Mouse (Mus musculus) CD4-positive helper T cell, adult 2 months (primary cell): ENCODE data around the gene Numbl.
A peak's percentile ranks its signal among the peaks of the same experiment; 100 is the strongest.

Source experiments
- DNase-seq: peaks from one replicate; pipeline ENCODE4 v3.0.0-alpha.2; 2012; ENCODE audit warnings: low read depth, missing footprints, low spot score

The Numbl gene

DNA sequence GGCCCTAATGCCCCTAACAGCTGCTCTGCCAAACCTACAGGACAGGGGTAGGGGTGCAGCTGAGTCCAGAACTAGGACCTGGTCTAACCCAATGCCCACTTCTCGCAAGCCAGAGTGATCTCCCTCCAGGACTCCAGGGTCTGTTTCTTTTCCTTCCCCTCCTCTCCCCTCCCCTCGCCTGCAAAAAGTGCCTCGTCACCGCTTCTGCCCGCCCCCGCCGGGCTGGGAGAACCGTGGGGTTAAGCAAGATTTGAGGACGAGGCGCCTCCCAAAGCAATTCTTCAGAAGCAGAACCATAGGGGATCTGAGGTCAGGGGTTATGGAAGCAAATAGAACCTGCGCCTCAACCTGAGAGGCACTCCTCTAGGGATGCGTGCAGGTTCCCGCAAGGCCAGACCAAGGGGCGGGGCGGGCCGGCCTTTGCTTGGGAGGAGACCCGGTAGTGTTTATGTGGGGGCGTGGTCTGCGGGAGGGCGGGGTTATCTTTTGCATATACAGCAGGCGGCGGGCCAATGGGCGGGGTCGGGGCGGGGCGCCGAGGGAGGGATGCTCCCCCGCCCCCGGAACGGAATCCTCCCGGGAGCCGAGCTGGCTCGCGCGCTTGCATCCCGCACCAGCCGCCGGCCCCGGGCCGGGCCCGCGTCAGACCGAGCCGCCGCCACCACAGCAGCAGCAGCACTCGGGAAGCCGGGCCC is at the start of gene Numbl:
TSS of gene Numbl (plus strand) at position 229 of the 695 bp plus-strand sequence.
- DNase-seq: peak; percentile 95

DNA sequence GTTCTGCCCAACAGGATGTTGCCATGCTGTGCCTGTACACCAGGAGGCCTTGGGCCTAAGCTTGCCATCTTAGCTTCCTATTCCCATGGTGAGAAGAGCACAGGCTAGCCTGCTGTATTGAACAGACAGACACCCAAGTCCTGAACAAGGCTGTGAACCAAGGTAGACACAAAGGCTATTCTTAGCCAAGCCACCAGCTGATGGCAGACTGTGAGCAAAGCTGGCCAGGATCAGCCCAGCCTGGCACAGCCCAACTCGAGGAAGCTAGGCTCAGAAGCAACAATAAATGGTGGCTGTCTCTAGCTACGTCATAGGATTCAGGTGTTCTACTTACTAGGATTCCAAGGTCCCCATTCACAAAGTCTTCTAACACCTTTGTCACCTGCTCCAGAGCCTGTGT is 45.6 kb upstream of the Numbl start:
- no peak for DNase-seq

DNA sequence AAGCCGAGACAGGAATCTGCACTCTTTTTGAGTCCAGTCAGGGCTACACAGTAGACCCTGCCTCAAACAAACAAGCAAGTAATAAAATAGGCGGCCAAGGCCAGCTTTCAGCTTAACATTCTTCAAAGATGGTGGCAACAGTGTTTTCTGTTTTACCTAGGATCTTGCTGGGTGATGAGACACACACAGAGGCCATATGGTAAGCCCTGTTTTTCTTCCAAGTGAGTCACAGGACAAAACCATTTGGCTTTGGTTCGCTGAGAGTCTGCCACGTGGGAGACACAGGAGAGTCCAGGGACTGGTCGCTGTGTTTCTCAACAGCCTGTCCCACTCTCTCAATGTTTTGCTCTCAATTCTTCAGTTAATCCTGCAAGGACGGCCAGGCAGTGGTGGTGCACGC is 39.6 kb upstream of the Numbl start:
- no peak for DNase-seq

DNA sequence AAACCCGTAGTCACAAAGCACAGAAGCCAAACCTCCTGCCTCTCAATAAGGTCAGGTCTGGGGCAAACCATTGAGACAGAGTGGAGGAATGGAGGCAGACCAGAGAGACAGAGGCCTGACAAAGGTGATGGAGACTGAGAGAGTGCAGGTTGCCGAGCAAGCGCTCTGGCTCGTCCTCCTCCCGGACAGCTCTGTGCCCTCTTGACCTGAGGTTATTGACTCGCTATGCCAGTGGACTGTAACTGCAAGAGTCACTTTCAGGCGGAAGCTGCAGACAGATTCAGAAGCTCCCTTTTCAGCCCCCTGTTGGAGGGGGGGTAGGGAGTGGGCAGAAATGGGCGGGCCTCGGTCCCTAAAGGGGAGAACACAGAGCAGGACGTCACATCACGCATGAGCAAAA is 38.3 kb upstream of the Numbl start:
- no peak for DNase-seq

DNA sequence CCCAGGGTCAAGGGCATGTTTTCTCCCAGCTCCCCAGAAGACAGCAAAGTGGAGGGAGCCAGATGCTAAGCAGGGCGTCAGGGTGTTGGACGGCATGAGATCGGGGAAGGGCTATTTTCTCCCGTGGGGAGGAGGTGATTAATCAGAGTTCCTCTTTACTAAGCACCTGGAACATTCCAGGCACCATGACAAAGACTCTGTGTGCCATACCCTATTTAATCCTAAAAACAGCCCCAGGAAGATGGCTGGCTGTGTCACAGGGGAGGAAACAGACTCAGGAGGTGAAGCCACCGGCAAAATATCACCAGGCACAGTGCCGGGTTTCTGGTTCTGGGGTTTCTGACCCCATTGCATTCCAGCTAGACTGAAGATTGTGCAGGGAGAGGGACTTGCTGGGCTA is 36.3 kb upstream of the Numbl start:
- no peak for DNase-seq

DNA sequence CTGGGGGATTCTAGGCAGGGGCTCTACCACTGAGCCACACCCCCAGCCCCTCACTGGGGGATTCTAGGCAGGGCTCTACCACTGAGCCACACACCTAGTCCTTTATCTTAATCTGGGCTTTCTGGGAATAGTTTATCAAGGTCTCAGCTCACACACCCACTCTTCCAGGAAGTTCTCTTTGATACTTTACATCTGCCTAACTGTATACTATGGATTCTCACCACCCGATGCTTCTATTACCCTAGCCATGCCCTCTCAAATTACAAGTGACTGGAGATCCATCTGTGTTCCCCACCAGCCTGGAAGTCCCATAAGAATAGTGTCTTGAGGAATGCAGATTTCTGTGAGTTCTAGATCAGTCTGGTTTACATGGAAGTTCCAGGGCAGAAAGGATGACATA is 35.7 kb upstream of the Numbl start:
- no peak for DNase-seq

DNA sequence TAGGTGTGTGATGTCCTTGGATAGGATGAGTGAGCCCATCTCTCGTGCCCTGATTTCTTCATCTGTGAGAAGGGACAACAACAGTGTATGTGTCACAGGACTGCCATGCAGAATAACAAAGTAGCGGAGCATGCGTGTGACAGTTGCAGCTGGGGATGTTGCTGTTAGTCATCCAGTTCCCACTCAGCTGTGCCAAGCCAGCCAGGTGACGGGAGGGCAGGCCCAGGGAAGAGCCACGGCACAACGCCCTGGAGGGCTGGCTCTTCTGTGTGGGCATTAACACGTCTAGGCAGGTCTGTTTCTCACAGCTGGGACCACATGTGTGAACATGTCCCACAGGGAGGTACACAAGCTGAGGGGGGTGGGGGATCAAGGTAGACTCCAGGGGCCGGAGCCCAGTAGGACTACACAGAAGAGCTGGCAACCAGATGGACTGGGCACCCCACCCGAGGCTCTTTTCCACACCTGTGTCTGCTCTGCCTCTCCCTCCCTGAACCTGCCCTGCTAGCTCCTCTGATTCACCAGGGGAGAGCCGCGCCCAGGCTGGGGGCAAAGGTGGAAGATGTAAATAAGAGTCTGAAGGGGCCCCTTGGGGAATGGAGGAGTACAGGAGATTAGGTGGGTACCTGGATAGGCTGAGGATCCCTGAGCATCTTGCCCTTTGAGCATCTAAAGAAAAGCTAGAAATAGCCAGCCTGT is 33.2 kb upstream of the Numbl start:
- DNase-seq: no peak

DNA sequence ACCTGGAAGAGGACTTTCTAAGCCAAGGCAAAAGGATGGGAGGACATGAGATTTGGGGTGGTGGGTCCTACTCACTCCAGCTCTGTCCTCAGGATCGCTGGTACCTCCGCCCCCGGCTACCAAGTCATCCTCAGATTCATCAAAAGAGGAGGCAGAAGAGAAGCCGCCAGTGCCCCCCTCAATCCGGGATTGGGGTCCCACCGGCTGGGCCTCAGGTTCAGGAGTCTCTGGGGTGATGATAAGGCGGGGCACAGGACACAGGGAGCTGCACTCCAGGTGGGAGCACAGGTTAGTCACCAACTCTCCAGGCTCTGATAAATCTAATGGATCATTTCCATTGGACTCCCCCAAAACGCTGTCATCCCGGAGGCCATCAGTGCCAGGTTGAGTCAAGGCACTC is 31.0 kb upstream of the Numbl start:
- no peak for DNase-seq

DNA sequence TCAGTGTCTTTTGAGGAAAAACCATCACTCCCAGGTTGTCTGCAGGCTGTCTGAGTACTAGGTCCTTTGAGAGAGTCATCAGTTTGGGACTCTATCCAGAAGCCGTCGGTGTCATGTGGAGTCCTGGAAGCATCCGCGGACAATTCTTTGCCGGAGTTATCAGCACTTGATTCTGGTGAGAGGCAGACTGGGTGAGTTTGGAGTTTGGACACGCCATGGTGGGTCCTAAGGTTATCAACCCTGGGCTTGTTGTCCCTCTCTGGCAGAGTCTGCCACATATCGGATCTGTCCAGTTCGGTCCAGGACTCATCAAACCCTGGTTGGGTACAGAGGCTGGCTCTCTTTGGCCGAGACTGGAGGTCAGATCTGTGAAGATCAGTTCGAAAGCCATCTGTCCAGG is 30.6 kb upstream of the Numbl start:
- DNase-seq: no peak

DNA sequence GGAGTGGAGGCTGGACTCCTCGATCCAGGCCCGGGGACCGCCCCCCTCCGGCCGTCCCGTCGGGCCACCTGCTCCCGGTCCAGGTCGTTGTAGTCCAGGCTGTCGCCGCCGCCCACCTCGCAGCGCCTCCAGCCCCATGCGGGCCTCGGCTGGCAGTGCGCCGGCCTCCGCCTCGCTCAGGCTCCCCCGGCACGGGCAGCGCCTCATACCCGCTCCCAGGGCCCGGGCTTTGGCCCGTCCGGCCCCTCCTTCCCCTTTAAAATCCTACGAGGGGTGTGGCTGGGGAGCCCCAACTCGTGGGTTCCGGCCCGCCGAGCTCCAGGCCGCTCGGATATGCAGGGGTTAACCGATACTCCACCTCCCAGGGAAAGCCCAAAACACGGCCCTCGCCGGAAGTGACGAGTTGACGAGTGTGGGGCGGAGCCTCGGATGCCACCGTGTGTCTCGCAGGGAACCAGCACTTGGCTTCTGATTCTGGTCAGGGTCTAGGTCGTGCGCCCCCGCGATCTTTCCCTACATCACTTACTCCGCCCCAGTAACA is 29.9 kb upstream of the Numbl start, which contains the start of gene Itpkc:
TSS of gene Itpkc (minus strand) at position 381 of the 541 bp plus-strand sequence.
- peak; percentile 96 for DNase-seq

DNA sequence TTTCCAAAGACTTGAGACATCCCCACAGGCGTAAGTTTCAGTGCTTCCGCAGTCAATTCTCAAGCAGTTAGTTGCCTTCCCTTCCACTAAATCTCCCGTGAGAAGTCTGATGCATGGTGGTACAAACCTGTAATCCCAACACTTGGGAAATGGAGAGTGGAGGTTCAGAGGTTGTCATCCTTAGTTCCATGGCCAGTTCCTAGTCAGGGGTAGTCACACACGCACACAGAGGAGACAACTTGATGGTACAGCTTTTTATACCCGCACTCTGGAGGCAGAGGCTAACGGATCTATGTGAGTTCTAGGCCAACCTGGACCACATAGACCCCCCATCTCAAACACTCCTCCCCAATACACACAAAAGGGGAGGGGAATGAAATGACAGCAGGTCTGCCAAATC is 29.4 kb upstream of the Numbl start:
- no peak for DNase-seq

DNA sequence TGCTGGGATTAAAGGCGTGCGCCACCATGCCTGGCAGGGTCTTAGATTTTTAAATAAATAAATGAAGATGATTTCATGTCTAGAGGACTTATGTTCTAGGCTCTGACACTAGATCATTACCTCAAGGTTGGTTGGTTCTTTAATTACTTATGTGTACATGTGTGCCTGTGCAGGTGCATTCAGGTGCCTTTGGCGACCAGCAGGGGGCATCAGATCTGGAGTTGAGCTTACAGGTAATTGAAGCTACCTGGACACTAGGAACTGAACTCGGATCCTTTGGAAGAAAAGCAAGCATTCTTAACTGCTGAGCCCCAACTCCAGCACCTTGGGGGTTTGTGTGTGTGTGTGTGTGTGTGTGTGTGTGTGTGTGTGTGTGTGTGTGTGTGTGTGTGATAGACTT is 27.5 kb upstream of the Numbl start:
- peak; percentile 41 for DNase-seq

DNA sequence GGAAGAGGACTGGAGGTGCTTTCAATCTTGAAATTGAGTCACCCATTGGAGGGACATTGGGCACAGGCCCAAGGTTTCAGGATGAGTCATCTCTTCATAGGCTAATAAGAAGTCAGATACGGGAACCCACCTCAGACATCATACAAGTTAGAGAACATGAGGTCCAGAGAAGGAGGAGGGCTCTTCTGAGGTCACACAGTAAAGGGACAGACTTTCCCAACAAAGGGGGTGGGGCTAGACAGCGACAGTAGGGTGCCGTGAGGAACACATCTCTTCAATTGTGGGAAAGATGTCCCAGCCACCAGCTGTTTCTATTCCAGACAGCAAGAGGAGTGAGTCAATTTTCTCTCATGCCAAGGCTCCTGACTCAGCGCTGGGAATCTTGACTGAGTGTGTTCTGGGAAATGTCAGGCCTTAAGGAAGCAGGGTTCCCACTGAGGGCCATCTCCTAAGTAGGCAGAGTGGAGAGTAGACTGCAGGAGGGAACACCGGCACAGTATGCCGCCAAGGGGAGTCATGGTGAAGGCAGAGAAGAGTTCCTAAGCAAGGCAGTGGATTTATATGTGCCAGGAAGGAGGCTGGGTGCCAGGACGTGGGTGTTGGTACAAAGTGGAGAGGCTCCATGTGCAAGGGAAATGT is 26.4 kb upstream of the Numbl start:
- DNase-seq: no peak

DNA sequence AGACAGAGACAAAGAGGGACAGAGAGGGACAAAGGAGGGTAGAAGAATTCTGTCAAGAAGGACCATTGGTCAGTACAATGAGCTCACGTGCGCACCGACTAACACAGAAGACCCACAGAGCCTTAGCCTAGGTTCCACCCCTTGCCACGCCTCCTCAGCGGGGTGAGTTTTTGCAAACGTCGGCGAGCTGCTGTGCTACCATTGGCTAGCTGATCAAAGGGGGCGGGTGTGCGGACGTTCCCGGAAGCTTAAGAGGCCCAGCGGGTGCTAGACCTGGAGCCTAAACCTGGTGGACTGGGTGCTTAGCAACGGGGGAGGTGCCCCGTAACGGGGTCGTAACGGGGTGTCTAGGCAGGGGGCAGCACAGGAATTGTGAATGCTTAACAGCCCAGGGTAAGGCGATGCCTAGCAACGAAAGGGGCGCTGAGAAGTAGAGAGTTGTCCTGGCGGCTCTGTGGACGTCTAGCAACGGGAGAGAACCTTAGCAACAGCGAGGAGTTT is 25.4 kb upstream of the Numbl start, which contains the start of gene Coq8b:
TSS of gene Coq8b (plus strand) at position 243 of the 501 bp plus-strand sequence.
- peak; percentile 93 for DNase-seq

DNA sequence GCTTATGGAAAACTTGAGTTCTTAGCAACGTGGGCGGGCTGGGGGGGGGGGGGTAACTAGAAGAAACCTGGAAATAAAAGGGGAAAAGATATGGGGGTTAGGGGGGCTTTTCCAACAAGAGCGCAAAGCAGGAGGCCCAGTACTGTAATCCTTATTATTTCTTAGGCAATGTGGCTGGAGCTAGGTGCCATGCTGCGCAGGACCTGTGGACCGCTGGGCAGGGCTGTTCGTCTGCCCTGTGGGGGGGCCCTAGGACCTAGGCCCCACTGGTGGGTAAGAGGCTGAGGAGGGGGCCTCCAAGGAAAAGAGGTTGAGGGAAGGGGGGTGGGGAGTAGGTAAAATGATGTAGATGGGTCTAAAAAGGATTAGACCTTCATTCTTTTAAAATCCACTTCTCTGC is 24.9 kb upstream of the Numbl start:
- no peak for DNase-seq

DNA sequence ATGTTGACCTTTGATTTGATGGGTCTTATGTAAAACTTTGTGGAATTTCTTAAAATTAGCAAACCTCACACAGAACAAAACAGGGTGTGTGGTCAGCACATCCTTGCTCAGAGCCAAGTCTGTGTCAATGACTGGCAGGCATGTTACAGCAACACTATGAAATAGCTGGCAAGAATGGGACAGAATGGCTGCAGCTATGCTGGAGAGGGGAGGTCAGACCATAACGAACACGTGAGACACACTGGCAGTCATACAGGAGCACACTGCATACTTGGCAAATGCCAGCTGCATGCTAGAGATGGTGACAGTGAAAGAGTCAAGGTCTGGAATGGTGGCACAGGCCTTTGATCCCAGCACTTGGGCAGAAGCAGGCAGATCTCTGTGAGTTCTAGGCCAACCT is 22.5 kb upstream of the Numbl start:
- DNase-seq: no peak

DNA sequence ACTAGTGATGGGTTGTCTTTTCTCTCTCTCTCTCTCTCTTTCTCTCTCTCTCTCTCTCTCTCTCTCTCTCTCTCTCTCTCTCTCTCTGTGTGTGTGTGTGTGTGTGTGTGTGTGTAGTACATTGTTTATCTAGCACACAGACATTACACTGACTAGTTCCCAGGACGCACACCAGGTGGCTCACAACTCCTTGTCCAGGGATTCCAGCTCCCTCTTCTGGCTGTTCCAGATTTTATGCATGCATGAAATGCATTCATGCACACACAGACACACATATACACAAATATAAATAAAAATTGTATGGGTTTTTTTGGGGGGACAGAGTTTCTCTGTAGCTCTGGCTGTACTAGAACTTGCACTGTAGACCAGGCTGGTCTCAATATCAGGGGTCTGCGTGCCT is 20.7 kb upstream of the Numbl start:
- DNase-seq: no peak

DNA sequence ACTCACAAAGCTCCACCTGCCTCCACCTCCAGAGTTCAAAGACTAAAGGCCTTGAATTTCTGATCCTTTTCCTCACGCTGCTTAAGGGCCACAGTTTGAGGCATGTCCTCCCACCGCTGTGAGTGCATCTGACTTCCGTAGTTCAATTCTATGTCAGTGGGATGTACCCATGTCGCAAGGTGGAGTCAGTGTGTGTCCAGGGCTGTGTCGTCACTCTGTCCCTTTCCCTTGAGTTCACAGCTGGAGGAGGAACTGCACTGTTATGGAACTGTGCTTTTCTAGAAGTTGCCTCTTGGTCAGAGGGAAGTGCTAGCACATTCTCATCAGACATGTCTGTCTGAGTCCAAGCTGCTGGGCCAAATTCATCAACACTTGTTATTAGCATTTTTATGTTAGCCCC is 19.7 kb upstream of the Numbl start:
- no peak for DNase-seq

DNA sequence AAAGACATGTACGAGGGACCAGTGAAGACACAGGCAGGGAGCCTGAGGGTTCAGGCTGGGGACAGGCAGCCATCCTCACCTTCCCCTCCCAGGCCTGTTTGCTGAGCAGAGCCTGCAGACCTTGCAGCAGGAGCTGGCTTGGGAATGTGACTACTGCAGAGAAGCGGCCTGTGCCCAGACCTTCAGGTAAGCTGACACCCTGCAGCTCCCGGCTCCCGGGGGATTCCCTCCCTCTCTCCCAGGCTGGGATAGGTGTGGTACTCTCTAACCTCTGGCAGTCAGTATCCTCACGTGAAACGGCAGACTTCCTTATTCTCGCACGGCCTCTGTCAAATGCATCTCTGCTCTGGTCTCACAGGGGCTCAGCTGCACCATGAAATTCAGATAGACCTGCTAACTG is 15.0 kb upstream of the Numbl start:
- no peak for DNase-seq

DNA sequence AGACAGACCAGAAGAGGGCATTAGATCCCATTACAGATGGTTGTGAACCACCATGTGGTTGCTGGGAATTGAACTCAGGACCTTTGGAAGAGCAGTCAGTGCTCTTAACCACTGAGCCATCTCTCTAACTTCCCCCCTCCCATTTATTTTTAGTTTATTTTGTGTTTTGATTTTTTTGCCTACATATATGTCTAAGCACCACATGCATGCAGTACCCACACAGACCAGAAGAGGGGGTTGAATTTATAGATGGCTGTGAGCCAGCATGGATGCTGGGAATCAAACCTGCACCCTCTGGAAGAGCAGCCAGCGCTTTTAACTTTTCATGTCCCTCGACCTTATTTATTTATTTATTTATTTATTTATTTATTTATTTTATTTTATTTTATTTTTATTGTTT is 14.1 kb upstream of the Numbl start:
- peak; percentile 39 for DNase-seq

DNA sequence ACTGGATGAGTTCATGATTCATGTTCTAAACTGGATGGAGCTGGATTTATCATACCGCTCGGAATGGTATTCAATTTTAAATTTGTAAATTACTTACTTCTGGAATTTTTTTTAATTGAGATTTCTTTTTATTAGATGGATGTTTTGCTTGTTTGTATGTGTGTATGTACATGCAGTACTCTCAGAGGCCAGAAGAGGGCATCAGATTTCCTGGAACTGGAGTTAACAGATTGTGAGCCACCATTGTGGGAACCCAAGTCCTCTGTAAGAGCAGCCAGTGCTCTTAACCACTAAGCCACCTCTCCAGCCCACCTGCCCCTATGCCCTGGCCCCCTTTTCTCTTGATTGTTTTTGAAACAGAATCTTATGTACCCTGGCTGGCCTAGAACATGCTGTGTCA is 9.1 kb upstream of the Numbl start:
- no peak for DNase-seq

DNA sequence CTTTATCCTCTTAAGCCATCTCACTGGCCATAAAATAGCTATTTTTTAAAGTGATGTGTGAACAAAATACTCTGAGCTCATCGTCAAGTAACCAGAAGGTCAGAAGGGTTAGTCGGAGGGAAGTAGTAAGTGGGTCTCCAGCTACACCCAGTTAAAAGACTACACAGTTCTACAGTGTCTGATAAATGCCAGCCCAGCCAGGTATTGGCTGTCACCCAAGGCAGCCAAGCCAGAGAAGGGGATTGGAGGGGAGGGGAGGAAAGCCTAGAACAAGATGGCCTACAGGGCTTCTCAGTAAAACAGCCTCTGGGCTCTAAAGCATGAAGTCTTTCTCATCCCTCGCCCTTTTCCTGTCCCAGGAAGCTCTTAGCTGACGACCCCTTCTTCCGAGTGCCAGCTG is 8.3 kb upstream of the Numbl start:
- no peak for DNase-seq
